Mouse (Mus musculus) E14TG2a.4 (cell line): Measurements from ENCODE around the gene Kif27.
A peak's percentile ranks its signal among the peaks of the same experiment; 100 is the strongest.

Source experiments
- H3K27me3 ChIP-seq: 2 replicates; pipeline ENCODE4 v1.6.1; 2014; ENCODE audit warnings: low read length, control low read depth; ENCODE audit not compliant: insufficient read depth
- H3K36me3 ChIP-seq: 2 replicates; pipeline ENCODE4 v1.6.1; 2014; ENCODE audit warnings: low read length, control low read depth; ENCODE audit not compliant: insufficient read depth
- H3K4me1 ChIP-seq: replicated peaks from 2 replicates; pipeline ENCODE4 v1.6.1; 2014; ENCODE audit warnings: low read depth, low read length, control low read depth
- H3K4me3 ChIP-seq: replicated peaks from 2 replicates; pipeline ENCODE4 v1.5.1; 2014; ENCODE audit warnings: mild to moderate bottlenecking, low read length
- H3K9me3 ChIP-seq: 2 replicates; pipeline ENCODE4 v1.6.1; 2014; ENCODE audit warnings: low read length, control low read depth
- CTCF ChIP-seq: conservative IDR thresholded peaks from 2 replicates; pipeline ENCODE4 v1.5.1; 2014; ENCODE audit warnings: low read length
- NANOG ChIP-seq: IDR thresholded peaks from 2 replicates; pipeline ENCODE4 v1.6.1; 2014; ENCODE audit warnings: borderline replicate concordance, low read length, mixed read lengths
- POU5F1 ChIP-seq: IDR thresholded peaks from 2 replicates; pipeline ENCODE4 v1.6.1; 2014; ENCODE audit warnings: low read length, borderline replicate concordance

Gene Kif27

GRCm38 (mm10) chr13:58280528-58280927, 78.4 kb downstream of the Kif27 start:
- Histone ChIP-seq H3K27me3 (peaks cover 14% of the 10 kb centered on the region), H3K4me1 (peaks cover 41% of the 10 kb centered on the region), H3K36me3 (no peaks in the 10 kb centered on the region), H3K9me3 (no peaks in the 10 kb centered on the region), H3K4me3 (no peak overlapping the region)
- no peak for TF ChIP-seq NANOG
- TF ChIP-seq POU5F1, result no peak
- no peak for TF ChIP-seq CTCF

- Histone ChIP-seq H3K4me1 (peaks cover 47% of the 10 kb centered on the region), H3K9me3 (no peaks in the 10 kb centered on the region), H3K4me3 (no peak overlapping the region), H3K27me3 (peaks cover 42% of the 10 kb centered on the region), H3K36me3 (no peaks in the 10 kb centered on the region)
- TF ChIP-seq POU5F1 (no peak), NANOG (no peak), CTCF (no peak)
These were observed 82.7 kb downstream of the Kif27 start for GRCm38 (mm10) chr13:58276256-58276655.

- no peaks in the 10 kb centered on the region for H3K9me3 ChIP-seq
- H3K36me3 ChIP-seq, result no peaks in the 10 kb centered on the region
- peak within 1 kb of the TSS; percentile 87 for H3K4me3 ChIP-seq
- peaks cover 42% of the 10 kb centered on the region for H3K27me3 ChIP-seq
- TF ChIP-seq POU5F1, result no peak
- no peak for TF ChIP-seq CTCF
- TF ChIP-seq NANOG, result no peak
- H3K4me1 ChIP-seq, result peaks cover 40% of the 10 kb centered on the region
These were observed 83.3 kb downstream of the Kif27 start, which contains the start of gene Gkap1 for GRCm38 (mm10) chr13:58275599-58275998. Gene Gkap1, minus strand, starts transcription at chr13:58275699.

- Histone ChIP-seq H3K9me3 (no peaks in the 10 kb centered on the region), H3K4me1 (peaks cover 35% of the 10 kb centered on the region), H3K4me3 (peak overlapping the region; percentile 87), H3K27me3 (peaks cover 42% of the 10 kb centered on the region), H3K36me3 (no peaks in the 10 kb centered on the region)
- no peak for TF ChIP-seq POU5F1
- TF ChIP-seq NANOG, result no peak
- no peak for TF ChIP-seq CTCF
These were observed 83.8 kb downstream of the Kif27 start for GRCm38 (mm10) chr13:58275076-58275475.

- Histone ChIP-seq H3K4me3 (peak overlapping the region; percentile 87), H3K27me3 (peaks cover 42% of the 10 kb centered on the region), H3K36me3 (no peaks in the 10 kb centered on the region), H3K4me1 (peaks cover 35% of the 10 kb centered on the region), H3K9me3 (no peaks in the 10 kb centered on the region)
- TF ChIP-seq POU5F1 (no peak), NANOG (no peak), CTCF (no peak)
These were observed 84.5 kb downstream of the Kif27 start for GRCm38 (mm10) chr13:58274259-58274991.

- TF ChIP-seq NANOG (no peak), POU5F1 (no peak), CTCF (no peak)
- Histone ChIP-seq H3K4me1 (peaks cover 35% of the 10 kb centered on the region), H3K9me3 (no peaks in the 10 kb centered on the region), H3K36me3 (no peaks in the 10 kb centered on the region), H3K4me3 (peak overlapping the region; percentile 87), H3K27me3 (peaks cover 42% of the 10 kb centered on the region)
These were observed 85.3 kb downstream of the Kif27 start for GRCm38 (mm10) chr13:58273411-58274258.

GRCm38 (mm10) chr13:58266864-58267263, 92.1 kb downstream of the Kif27 start:
- peaks cover 3% of the 10 kb centered on the region; the same call in 1 of the 2 replicates for H3K27me3 ChIP-seq
- H3K36me3 ChIP-seq, result peaks cover 5% of the 10 kb centered on the region; the same call in 1 of the 2 replicates
- peaks cover 23% of the 10 kb centered on the region for H3K4me1 ChIP-seq
- no peak for TF ChIP-seq NANOG
- TF ChIP-seq CTCF, result no peak
- no peak for TF ChIP-seq POU5F1
- no peaks in the 10 kb centered on the region for H3K9me3 ChIP-seq
- H3K4me3 ChIP-seq, result no peak overlapping the region

GRCm38 (mm10) chr13:58263546-58263945, 95.4 kb downstream of the Kif27 start:
- peaks cover 5% of the 10 kb centered on the region; the same call in 1 of the 2 replicates for H3K36me3 ChIP-seq
- TF ChIP-seq POU5F1 (no peak), CTCF (no peak), NANOG (no peak)
- peaks cover 23% of the 10 kb centered on the region for H3K4me1 ChIP-seq
- H3K9me3 ChIP-seq, result no peaks in the 10 kb centered on the region
- no peak overlapping the region for H3K4me3 ChIP-seq
- no peaks in the 10 kb centered on the region for H3K27me3 ChIP-seq
